Mouse (Mus musculus) megakaryocyte, embryonic 14.5 days (primary cell): ENCODE measurements around the gene Lca5l. TPM values are rescaled to one million over a fixed set of nuclear protein-coding genes. Genes with fewer than 3 reads are reported as not detected.

Experiments used
- H3K27me3 ChIP-seq: replicated peaks from 2 replicates; pipeline ENCODE3; 2012; ENCODE audit warnings: inconsistent platforms
- H3K36me3 ChIP-seq: replicated peaks from 2 replicates; pipeline ENCODE3; 2012; ENCODE audit warnings: low read length, inconsistent platforms, mixed read lengths
- H3K4me1 ChIP-seq: 2 replicates; pipeline ENCODE4 v1.6.1; 2012; ENCODE audit warnings: inconsistent platforms
- H3K4me3 ChIP-seq: replicated peaks from 2 replicates; pipeline ENCODE3; 2012; ENCODE audit warnings: moderate library complexity, mild to moderate bottlenecking, inconsistent platforms
- H3K9me3 ChIP-seq: 2 replicates; pipeline ENCODE4 v1.6.1; 2012; ENCODE audit warnings: inconsistent platforms
- FLI1 ChIP-seq: IDR thresholded peaks from 2 replicates; pipeline ENCODE4 v1.6.1; 2012; ENCODE audit warnings: low read length, inconsistent platforms, mixed read lengths
- GATA1 ChIP-seq: IDR thresholded peaks from 3 replicates; pipeline ENCODE4 v1.6.1; 2012; ENCODE audit warnings: mixed read lengths, low read length, inconsistent platforms, borderline replicate concordance
- polyA plus RNA-seq: library from polyadenylated mRNA; stranded (reverse); fragments of >175 nt; gene quantifications from 2 replicates; pipeline ENCODE4 v1.2.3, GENCODE M21; 2012; ENCODE audit warnings: low replicate concordance; ENCODE audit not compliant: insufficient read depth

The Lca5l gene
- polyA plus RNA-seq, 1 experiment = not detected

- TF ChIP-seq GATA1 = no peak
- TF ChIP-seq FLI1 = no peak
- H3K36me3 ChIP-seq = no peaks in the 10 kb centered on the region
- no peak overlapping the region for H3K4me3 ChIP-seq
- H3K9me3 ChIP-seq = peaks cover 8% of the 10 kb centered on the region
- peaks cover 4% of the 10 kb centered on the region for H3K4me1 ChIP-seq
- H3K27me3 ChIP-seq = peaks cover 12% of the 10 kb centered on the region
Observed at GRCm38 (mm10) chr16:96173648-96174047, 18.4 kb downstream of the Lca5l start.

- no peak for TF ChIP-seq GATA1
- no peak for TF ChIP-seq FLI1
- H3K4me1 ChIP-seq = peaks cover 5% of the 10 kb centered on the region
Observed at GRCm38 (mm10) chr16:96168837-96169236, 23.2 kb downstream of the Lca5l start.

GRCm38 (mm10) chr16:96165723-96166264 lies 26.3 kb downstream of the Lca5l start:
- Histone ChIP-seq H3K9me3 (peaks cover 10% of the 10 kb centered on the region; the same call in 1 of the 2 replicates), H3K36me3 (no peaks in the 10 kb centered on the region), H3K4me1 (peaks cover 5% of the 10 kb centered on the region), H3K27me3 (peaks cover 11% of the 10 kb centered on the region), H3K4me3 (no peak overlapping the region)
- TF ChIP-seq GATA1 (no peak), FLI1 (no peak)

More at GRCm38 (mm10) chr16:96168837-96169236, 23.2 kb downstream of the Lca5l start:
- no peaks in the 10 kb centered on the region for H3K36me3 ChIP-seq
- no peak overlapping the region for H3K4me3 ChIP-seq
- peaks cover 10% of the 10 kb centered on the region; the same call in 1 of the 2 replicates for H3K9me3 ChIP-seq
- peaks cover 9% of the 10 kb centered on the region for H3K27me3 ChIP-seq

- peaks cover 26% of the 10 kb centered on the region for H3K36me3 ChIP-seq
- peaks cover 19% of the 10 kb centered on the region for H3K27me3 ChIP-seq
- H3K4me3 ChIP-seq = no peak overlapping the region
- peaks cover 14% of the 10 kb centered on the region for H3K4me1 ChIP-seq
- peaks cover 10% of the 10 kb centered on the region for H3K9me3 ChIP-seq
- TF ChIP-seq FLI1 = no peak
- TF ChIP-seq GATA1 = no peak
Observed at GRCm38 (mm10) chr16:96161336-96161735, 30.7 kb downstream of the Lca5l start.

- Histone ChIP-seq H3K4me1 (peaks cover 14% of the 10 kb centered on the region), H3K36me3 (peaks cover 29% of the 10 kb centered on the region), H3K27me3 (peaks cover 16% of the 10 kb centered on the region), H3K9me3 (peaks cover 8% of the 10 kb centered on the region), H3K4me3 (no peak overlapping the region)
- TF ChIP-seq GATA1 = no peak
- TF ChIP-seq FLI1 = no peak
Observed at GRCm38 (mm10) chr16:96160927-96161326, 31.1 kb downstream of the Lca5l start.

- Histone ChIP-seq H3K9me3 (peaks cover 8% of the 10 kb centered on the region), H3K36me3 (peaks cover 39% of the 10 kb centered on the region), H3K4me1 (peaks cover 14% of the 10 kb centered on the region), H3K27me3 (peaks cover 16% of the 10 kb centered on the region), H3K4me3 (no peak overlapping the region)
- TF ChIP-seq GATA1 (no peak), FLI1 (no peak)
Observed at GRCm38 (mm10) chr16:96159794-96160346, 32.2 kb downstream of the Lca5l start.

- Histone ChIP-seq H3K9me3 (peaks cover 8% of the 10 kb centered on the region), H3K4me3 (peak overlapping the region; percentile 77), H3K4me1 (peaks cover 14% of the 10 kb centered on the region), H3K36me3 (peaks cover 44% of the 10 kb centered on the region), H3K27me3 (peaks cover 16% of the 10 kb centered on the region)
- TF ChIP-seq GATA1 = no peak
- no peak for TF ChIP-seq FLI1
Observed at GRCm38 (mm10) chr16:96159091-96159731, 32.9 kb downstream of the Lca5l start.

- Histone ChIP-seq H3K36me3 (peaks cover 50% of the 10 kb centered on the region), H3K9me3 (peaks cover 8% of the 10 kb centered on the region), H3K4me3 (no peak overlapping the region), H3K27me3 (peaks cover 16% of the 10 kb centered on the region), H3K4me1 (peaks cover 14% of the 10 kb centered on the region)
- TF ChIP-seq GATA1 (no peak), FLI1 (no peak)
Observed at GRCm38 (mm10) chr16:96158511-96159080, 33.5 kb downstream of the Lca5l start.

- Histone ChIP-seq H3K27me3 (peaks cover 11% of the 10 kb centered on the region), H3K4me1 (peaks cover 14% of the 10 kb centered on the region), H3K36me3 (peaks cover 63% of the 10 kb centered on the region), H3K9me3 (peaks cover 8% of the 10 kb centered on the region), H3K4me3 (no peak overlapping the region)
- TF ChIP-seq GATA1 (no peak), FLI1 (no peak)
Observed at GRCm38 (mm10) chr16:96157171-96157570, 34.9 kb downstream of the Lca5l start.

GRCm38 (mm10) chr16:96156019-96156418 lies 36.1 kb downstream of the Lca5l start:
- no peak for TF ChIP-seq GATA1

More at GRCm38 (mm10) chr16:96156019-96156418, 36.1 kb downstream of the Lca5l start:
- Histone ChIP-seq H3K27me3 (peaks cover 11% of the 10 kb centered on the region), H3K4me1 (peaks cover 17% of the 10 kb centered on the region), H3K9me3 (peaks cover 8% of the 10 kb centered on the region), H3K4me3 (no peak overlapping the region), H3K36me3 (peaks cover 64% of the 10 kb centered on the region)
